In the genomic region with DNA sequence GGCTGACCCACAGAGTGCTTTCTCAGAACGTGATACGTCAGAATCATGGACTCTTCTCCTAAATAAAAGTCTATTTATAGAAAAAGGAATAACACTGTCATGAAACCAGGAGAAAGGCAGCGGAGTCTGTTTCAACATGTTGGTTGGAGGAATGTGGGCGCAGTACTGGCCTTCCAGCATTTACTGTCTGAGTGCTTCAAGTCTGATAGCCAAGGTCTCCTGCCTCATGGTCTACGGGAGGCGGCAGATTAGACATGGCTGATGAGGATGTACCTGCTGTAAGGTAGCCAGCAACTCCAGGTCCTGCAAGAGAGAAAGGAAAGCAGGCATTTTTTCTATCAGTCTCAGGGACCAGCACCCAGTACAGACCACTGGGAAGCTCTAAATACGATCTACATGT, we compare ENCODE assay signal across 18 mouse cellular contexts. TPM values are rescaled to one million over a fixed set of nuclear protein-coding genes. Genes with fewer than 3 reads are reported as not detected.
"Had no signal": no experiment of that assay in that cellular context is flagged by ENCODE, and none has a peak within 500 bp of the region (broad histone marks: within the 10 kb centered on the region; RNA-seq: fewer than 3 reads in every experiment).

No protein-coding gene starts in this region.

- H3K4me2 ChIP-seq: lung, embryonic 15.5 days; midbrain, embryonic 11.5 days; midbrain, embryonic 13.5 days; midbrain, embryonic 15.5 days; neural tube, embryonic 12.5 days; stomach, embryonic 15.5 days had no signal

- H3K4me3 ChIP-seq: lung, embryonic 15.5 days; megakaryocyte, embryonic 14.5 days; midbrain, embryonic 13.5 days; midbrain, embryonic 15.5 days; neural tube, embryonic 12.5 days; stomach, embryonic 15.5 days had no signal

- H3K4me1 ChIP-seq: lung, embryonic 15.5 days; megakaryocyte, embryonic 14.5 days; midbrain, embryonic 13.5 days; midbrain, embryonic 15.5 days; neural tube, embryonic 12.5 days; stomach, embryonic 15.5 days had no signal

- ATAC-seq: lung, postnatal 0 days; midbrain, embryonic 13.5 days; midbrain, embryonic 15.5 days had no signal

- H3K27me3 ChIP-seq: lung, embryonic 15.5 days; megakaryocyte, embryonic 14.5 days; midbrain, embryonic 13.5 days; midbrain, embryonic 15.5 days; neural tube, embryonic 12.5 days; stomach, embryonic 15.5 days had no signal

- H3K9me3 ChIP-seq: lung, embryonic 15.5 days; megakaryocyte, embryonic 14.5 days; midbrain, embryonic 13.5 days; midbrain, embryonic 15.5 days; neural tube, embryonic 12.5 days; stomach, embryonic 15.5 days had no signal

- DNase-seq: lung, adult 2 months; lung, postnatal 14 days; lung, postnatal 36 days; right cerebral cortex, postnatal 14 days; thymus, adult 18-20 months; thymus, postnatal 14 days; thymus, postnatal 36 days had no signal

- H3K9ac ChIP-seq: lung, embryonic 15.5 days; midbrain, embryonic 13.5 days; midbrain, embryonic 15.5 days; neural tube, embryonic 12.5 days; stomach, embryonic 15.5 days had no signal

- H3K27ac ChIP-seq: lung, embryonic 15.5 days; macrophage; midbrain, embryonic 13.5 days; midbrain, embryonic 15.5 days; neural tube, embryonic 12.5 days; stomach, embryonic 15.5 days had no signal

RNA-seq across cellular contexts. Expression of a gene that starts 25.4 kb away (rescaled TPM):
- total RNA-seq: megakaryocyte progenitor cell, adult 5-6 weeks; monocyte, adult 5-6 weeks had no signal
- polyA plus RNA-seq: macrophage had no signal
